Mouse (Mus musculus) heart, adult 11 months (tissue): ENCODE results near the gene Sprtn.
A peak's percentile ranks its signal among the peaks of the same experiment; 100 is the strongest.

Source experiments
- DNase-seq: peaks from one replicate; pipeline ENCODE4 v3.0.0; 2022

Sprtn gene

DNA sequence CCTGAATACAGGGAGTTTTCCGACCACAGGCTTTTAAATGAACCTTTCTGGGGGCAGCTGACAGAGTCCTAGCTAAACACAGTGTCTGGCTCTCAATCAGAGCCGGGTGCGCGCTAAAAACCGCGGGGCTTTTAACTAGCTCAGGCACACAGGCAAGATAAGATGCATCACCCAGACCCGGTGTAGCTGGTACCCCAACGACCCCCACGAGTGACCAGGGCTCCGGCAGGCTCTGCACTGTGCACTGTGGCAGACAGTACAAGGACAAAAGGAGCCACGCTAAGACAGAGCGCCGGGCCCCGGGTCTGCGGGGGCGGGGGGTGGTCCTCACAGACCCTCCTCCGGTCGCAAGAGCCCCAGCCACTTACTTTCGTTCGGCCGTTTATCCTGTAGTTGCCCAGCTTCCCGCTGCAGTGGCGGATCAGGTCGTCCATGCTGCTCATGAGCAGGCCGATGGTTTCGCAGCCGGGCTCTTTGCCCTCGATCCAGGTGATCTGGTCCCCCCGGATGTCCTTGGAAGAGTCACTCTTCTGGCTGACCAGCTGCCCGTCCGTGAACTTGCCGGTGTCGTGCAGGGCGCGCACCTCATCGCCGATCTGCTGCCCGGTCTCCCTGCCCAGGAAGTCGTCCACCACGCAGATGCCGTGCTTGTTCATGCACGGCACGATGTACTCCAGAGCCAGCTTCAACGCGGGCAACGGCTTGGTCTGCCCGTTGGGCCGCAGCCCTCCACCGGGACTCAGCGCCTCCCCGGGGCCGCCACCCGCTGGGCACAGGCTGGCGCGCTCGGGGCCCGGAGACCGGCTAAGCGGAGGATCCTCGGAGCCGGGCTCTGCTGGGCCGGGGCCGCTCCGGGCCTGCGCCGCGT lies 50.4 kb downstream of the Sprtn start:
- peak; percentile 96 for DNase-seq

DNA sequence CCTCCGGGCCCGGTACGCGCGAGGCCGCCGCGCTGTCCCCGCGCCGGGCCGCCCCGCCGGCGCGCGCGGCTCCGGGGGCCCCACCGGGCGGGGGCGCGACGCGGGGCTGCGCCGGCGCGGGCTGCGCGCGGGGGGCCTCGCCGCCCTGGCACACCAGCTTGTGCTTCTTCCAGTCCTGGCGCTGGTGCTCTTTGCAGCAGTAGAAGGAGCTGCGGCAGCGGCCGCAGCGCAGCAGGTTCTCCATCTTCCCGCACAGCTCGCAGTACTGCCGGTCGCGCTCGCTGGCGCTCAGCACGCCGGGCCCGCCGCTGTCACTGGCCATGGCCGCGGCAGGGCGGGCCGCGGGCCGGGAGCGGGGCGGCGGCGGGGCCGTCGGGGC lies 51.0 kb downstream of the Sprtn start:
- no peak for DNase-seq

DNA sequence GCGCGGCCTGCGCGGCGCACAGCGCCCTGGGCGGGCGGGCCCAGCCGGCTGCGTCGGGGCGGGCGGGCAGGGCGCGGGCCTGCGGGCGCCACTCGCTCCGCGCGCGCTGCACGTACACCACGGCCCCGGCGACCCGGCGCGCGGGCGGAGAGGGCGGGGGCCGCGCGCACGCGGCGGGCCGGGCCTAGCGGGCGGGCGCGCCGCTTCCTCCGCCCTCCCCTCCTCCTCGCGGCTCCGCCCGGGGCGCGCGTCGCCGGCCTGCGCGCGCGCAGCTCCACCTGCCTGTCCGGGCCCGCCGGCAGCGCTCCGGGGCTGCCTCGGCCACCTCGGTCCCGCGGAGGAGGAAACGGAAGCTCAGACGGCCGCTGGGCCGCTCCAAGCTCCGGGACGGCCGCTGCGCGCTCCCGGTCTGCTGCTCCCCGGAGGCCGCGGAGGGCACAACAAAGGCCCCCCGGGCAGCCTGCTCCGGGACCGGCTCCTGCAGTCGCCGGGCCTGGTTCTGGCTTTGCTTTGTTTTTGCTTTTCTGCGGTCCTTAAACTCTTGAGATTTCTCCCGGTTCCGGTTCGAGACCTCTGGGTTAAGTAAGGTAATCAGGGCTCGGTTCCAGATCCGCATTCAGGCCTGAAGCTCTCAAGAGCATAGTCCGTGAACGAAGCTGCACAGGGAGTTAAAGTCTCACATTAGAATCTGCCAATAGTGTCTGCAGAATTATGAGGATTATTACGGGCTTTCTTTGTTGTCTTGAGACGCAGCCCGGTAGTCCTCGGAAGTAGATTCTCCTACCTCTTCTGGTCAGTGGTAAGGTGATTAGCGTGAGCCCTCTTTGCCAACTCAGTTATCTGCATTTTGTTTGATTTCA lies 51.8 kb downstream of the Sprtn start, which contains the start of gene Egln1:
Gene Egln1, minus strand, starts transcription at position 116 of the 860 bp plus-strand sequence.
- peak; percentile 99 for DNase-seq

DNA sequence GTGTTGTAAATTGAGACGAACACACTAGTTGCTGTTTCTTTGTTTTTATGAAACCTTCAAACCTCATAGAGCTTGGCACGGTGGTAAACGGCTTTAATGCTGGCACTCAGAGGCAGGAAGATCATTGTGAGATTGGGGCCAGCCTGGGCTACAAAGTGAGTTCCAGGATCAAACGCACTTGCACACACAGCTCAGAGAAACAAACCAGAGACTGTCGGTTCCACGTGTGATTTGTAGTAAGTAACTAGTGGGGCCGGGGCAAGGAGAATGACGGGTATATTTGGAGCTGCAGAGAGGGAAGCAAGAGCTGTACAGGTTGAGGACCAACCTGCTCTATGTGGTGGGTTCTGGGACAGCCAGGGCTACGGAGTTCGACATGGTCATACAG lies 52.4 kb downstream of the Sprtn start:
- no peak for DNase-seq

DNA sequence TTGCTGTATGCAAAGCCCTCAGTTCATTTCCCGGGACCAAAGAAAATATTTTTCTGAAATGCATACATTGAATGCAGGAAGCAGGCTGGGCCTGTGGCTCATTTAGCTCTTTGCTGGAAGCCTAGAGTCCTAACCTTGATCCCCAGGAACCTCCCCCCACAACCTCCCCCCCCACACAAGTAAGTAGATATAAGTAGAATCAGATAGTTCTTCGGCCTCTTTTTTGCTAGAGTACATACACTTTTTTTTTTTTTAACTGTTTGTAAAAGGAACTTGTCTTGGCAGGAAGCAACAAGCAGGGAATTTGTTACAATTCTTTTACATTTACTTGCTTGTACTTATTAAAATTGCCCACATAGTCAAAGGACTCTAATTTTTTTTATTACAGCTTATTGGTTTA lies 53.2 kb downstream of the Sprtn start:
- no peak for DNase-seq

DNA sequence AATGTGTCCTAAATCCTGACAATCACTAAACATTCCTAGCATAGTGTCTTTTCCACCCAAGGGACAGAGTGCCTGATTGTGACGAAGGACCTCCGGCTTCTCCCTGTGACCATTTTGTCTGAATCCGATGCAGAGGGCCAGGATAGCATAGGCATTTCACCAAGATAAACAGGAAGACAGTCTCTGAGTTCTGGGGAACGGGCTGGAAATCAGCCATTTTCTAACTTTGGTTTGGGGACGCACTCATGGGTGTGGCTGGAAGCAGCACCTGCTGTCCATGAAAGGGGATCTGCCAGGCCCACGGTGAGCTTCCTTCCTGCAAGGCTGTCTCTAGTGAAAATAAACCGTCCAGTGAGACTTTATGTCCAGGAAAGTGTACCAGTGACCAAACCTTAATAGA lies 55.5 kb downstream of the Sprtn start:
- peak; percentile 98 for DNase-seq

DNA sequence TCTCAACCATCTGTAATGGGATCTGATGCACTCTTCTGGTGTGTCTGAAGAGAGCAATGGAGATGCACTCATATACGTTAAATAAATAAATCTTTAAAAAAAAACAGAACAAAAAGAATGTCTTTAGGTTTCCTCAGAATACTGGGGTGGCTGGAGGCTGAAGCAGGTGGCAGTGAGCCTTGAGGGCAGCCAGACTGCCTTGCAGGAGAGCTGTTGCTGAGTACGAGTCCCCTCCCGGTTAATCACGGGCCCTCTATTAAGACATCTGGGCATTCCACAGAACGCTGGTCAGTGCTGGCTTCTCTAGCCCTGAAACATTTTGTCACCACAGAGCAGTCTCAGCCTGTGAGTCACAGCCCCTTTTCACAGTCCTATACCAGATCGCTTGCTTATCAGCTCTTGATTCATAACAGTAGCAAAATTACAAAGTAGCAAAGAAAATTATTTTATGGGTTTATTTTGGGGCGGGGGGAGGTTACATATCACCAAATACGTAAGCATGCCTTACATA lies 56.9 kb downstream of the Sprtn start:
- DNase-seq = no peak
